Mouse (Mus musculus) liver, postnatal 0 days (tissue): ENCODE data around the gene Smc2.

ENCODE experiments used
- CTCF ChIP-seq: sonication (generic); IDR thresholded peaks from 2 replicates; pipeline ENCODE4 v1.5.1; 2016; ENCODE audit warnings: antibody characterized with exemption, low read depth
- EP300 ChIP-seq: IDR thresholded peaks from 2 replicates; pipeline ENCODE4 v1.6.1; 2016; ENCODE audit warnings: antibody characterized with exemption, low read depth, mild to moderate bottlenecking

DNA sequence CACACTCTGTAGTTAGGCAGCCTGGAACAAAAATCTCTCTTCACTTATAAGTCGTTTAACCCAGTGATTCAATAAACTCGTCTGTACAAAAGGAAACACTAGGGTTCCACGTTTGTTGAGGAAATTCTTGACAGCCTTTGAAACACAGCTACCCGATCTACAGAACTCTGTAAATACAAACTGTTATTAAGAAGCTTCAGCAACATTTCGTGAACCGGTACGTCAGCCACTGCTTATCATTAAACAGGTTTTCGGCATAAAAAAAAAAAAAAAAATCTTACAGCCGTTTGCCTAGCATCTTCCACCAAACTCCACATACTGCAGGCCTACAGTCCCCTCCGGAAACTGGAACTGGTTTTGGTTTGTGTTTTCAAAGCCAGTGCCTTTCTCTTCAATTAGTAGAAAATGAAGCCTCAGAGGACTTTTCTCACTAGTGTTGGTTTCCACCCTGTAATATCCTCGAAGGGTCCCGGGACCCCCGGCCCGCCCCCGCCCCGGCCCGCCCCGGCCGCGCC, 615 bp upstream of the Smc2 start:
- no peak for TF ChIP-seq CTCF
- TF ChIP-seq EP300 = no peak
